Mouse (Mus musculus) testis, adult 2 months (tissue): ENCODE results near the gene Mdm1.

Source experiments
- CTCF ChIP-seq: fragments of 200-500 bp; IDR thresholded peaks from 2 replicates; pipeline ENCODE4 v1.5.1; 2012; ENCODE audit warnings: low read depth, mild to moderate bottlenecking, inconsistent platforms, low read length, moderate library complexity; ENCODE audit not compliant: control insufficient read depth, insufficient read depth, insufficient replicate concordance
- POLR2A ChIP-seq: fragments of 200-500 bp; IDR thresholded peaks from 2 replicates; pipeline ENCODE4 v1.6.1; 2012; ENCODE audit warnings: low read depth, mild to moderate bottlenecking, inconsistent platforms, low read length, moderate library complexity; ENCODE audit not compliant: control insufficient read depth

GRCm38 (mm10) chr10:118161131-118161530 lies 19.5 kb downstream of the Mdm1 start:
- no peak for TF ChIP-seq CTCF
- TF ChIP-seq POLR2A = no peak
